8 mouse cellular contexts compared by ENCODE assay signal in the genomic region with DNA sequence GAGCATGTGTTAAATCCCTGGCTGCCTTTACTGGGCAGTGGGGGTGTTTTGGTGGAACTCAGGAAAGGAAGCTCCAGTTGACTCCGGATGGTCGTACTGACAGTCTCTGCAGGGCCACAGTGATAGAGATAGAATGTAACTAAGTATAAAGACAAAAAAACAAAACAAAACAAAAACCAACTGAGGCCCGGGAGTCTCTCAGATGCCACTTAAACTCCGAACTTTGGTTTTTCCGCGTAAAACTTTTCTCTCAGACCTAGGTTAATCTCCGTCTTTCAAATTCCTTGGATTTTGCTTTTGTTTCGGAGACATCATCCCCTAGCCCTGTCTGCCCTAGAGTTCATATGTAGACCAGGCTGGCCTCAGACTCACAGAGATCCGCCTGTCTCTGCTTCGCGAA. TPM values are rescaled to one million over a fixed set of nuclear protein-coding genes. Genes with fewer than 3 reads are reported as not detected.
DNase-seq lines count a peak whose midpoint lies in the region; ATAC-seq and TF ChIP-seq lines count a peak whose summit lies in the region.

No protein-coding gene starts in this region.

- H3K27me3 ChIP-seq in heart, embryonic 12.5 days (replicated peaks), result no peaks in the 10 kb centered on the region
- H3K27me3 ChIP-seq in E14TG2a.4 (ENCODE audit: insufficient read depth, low read length), result no peaks in the 10 kb centered on the region
- no peaks in the 10 kb centered on the region for H3K27me3 ChIP-seq in forebrain, embryonic 14.5 days (replicated peaks; ENCODE audit: control insufficient read depth, insufficient read depth, low read length)
- peaks cover 14% of the 10 kb centered on the region; the same call in 1 of the 2 replicates for H3K27me3 ChIP-seq in liver, embryonic 15.5 days

- no peak for DNase-seq in heart, adult 9 months (ENCODE audit: low spot score in 2 of 2)
- no peak for DNase-seq in forebrain, embryonic 14.5 days (ENCODE audit: low spot score)
- DNase-seq in adrenal gland, adult 2 months, result no peak
- no peak for DNase-seq in thymus, postnatal 10 days (ENCODE audit: low spot score in 2 of 2)
- no peak for DNase-seq in left cerebral cortex, postnatal 4 days

- H3K36me3 ChIP-seq in heart, embryonic 12.5 days, result peaks cover 22% of the 10 kb centered on the region
- H3K36me3 ChIP-seq in E14TG2a.4 (ENCODE audit: insufficient read depth, low read length), result peaks cover 52% of the 10 kb centered on the region
- 0 out of 2 replicates have a peak, but pooled peaks cover 3% of the 10 kb centered on the region for H3K36me3 ChIP-seq in forebrain, embryonic 14.5 days (ENCODE audit: control insufficient read depth, insufficient read depth, low read length)
- peaks cover 53% of the 10 kb centered on the region for H3K36me3 ChIP-seq in liver, embryonic 15.5 days (replicated peaks)

- WGBS in heart, embryonic 12.5 days, result 13% methylated on average over 11 of the region's 11 CpGs
- 6% methylated on average over 11 of the region's 11 CpGs for WGBS in forebrain, embryonic 14.5 days
- WGBS in liver, embryonic 15.5 days (ENCODE audit: insufficient replicate concordance), result 21% methylated on average over 11 of the region's 11 CpGs

- peak overlapping the region; percentile 100 for H3K27ac ChIP-seq in heart, embryonic 12.5 days (ENCODE audit: poor library complexity, severe bottlenecking)
- no peak overlapping the region for H3K27ac ChIP-seq in forebrain, embryonic 14.5 days (ENCODE audit: low read depth, low read length)
- peak overlapping the region; percentile 98 for H3K27ac ChIP-seq in liver, embryonic 15.5 days (replicated peaks)

- H3K9ac ChIP-seq in heart, embryonic 12.5 days, result peak overlapping the region; percentile 97
- H3K9ac ChIP-seq in forebrain, embryonic 14.5 days (ENCODE audit: low read length), result peak overlapping the region; percentile 81
- H3K9ac ChIP-seq in liver, embryonic 15.5 days, result peak overlapping the region; percentile 96

- TF ChIP-seq CTCF in E14TG2a.4 (conservative IDR thresholded peaks at IDR 0.05; ENCODE audit: low read length), result no peak

- peaks cover 81% of the 10 kb centered on the region for H3K4me1 ChIP-seq in heart, embryonic 12.5 days (replicated peaks)
- H3K4me1 ChIP-seq in E14TG2a.4 (replicated peaks; ENCODE audit: low read depth, low read length), result peaks cover 78% of the 10 kb centered on the region
- peaks cover 32% of the 10 kb centered on the region for H3K4me1 ChIP-seq in forebrain, embryonic 14.5 days (ENCODE audit: control insufficient read depth, insufficient read depth, low read length)
- H3K4me1 ChIP-seq in liver, embryonic 15.5 days (replicated peaks), result peaks cover 90% of the 10 kb centered on the region

- H3K4me3 ChIP-seq in heart, embryonic 12.5 days, result peak overlapping the region; percentile 95
- H3K4me3 ChIP-seq in E14TG2a.4 (replicated peaks; ENCODE audit: low read length), result peak overlapping the region; percentile 97
- H3K4me3 ChIP-seq in forebrain, embryonic 14.5 days (ENCODE audit: low read depth, low read length), result peak overlapping the region; percentile 79
- H3K4me3 ChIP-seq in liver, embryonic 15.5 days (replicated peaks), result peak overlapping the region; percentile 96

- intact Hi-C loops in left cerebral cortex, postnatal 4 days (cut with DNase I), result no loop called here

- peak overlapping the region; percentile 75 for H3K4me2 ChIP-seq in heart, embryonic 12.5 days
- H3K4me2 ChIP-seq in forebrain, embryonic 14.5 days (ENCODE audit: low read length), result peak overlapping the region; percentile 78
- peak overlapping the region; percentile 86 for H3K4me2 ChIP-seq in liver, embryonic 15.5 days

- no peak for ATAC-seq in heart, embryonic 12.5 days (ENCODE audit: insufficient number of reproducible peaks, low FRiP score)
- no peak for ATAC-seq in forebrain, embryonic 14.5 days
- no peak for ATAC-seq in liver, embryonic 15.5 days (ENCODE audit: insufficient read depth)

- H3K9me3 ChIP-seq in heart, embryonic 12.5 days (replicated peaks), result no peaks in the 10 kb centered on the region
- no peaks in the 10 kb centered on the region for H3K9me3 ChIP-seq in E14TG2a.4 (ENCODE audit: low read length)
- H3K9me3 ChIP-seq in forebrain, embryonic 14.5 days (replicated peaks; ENCODE audit: control insufficient read depth, low read length), result no peaks in the 10 kb centered on the region
- H3K9me3 ChIP-seq in liver, embryonic 15.5 days (replicated peaks), result no peaks in the 10 kb centered on the region

RNA-seq across cellular contexts. Expression of gene Slc2a1, which starts 1.1 kb away (rescaled TPM):
- polyA plus RNA-seq in heart, embryonic 12.5 days (2016; fragmentation: Nextera tagmentation; extraction: Ambion mirVana), result 330 and 331 TPM in 2 replicates
- polyA plus RNA-seq in forebrain, embryonic 14.5 days (2014; fragmentation: Nextera tagmentation; extraction: Ambion mirVana), result 85.3 and 96.7 TPM in 2 replicates
- 293 and 326 TPM in 2 replicates for polyA plus RNA-seq in liver, embryonic 15.5 days (2015; fragmentation: Nextera tagmentation; extraction: Ambion mirVana)
- total RNA-seq in adrenal gland, adult 2 months (2021), result 10 to 100 TPM; 21.9 to 22.0 TPM
- polyA plus RNA-seq in adrenal gland, adult 2 months (2012; rRNA removed), result 35.8 and 39.4 TPM in 2 replicates
- total RNA-seq in left cerebral cortex, postnatal 4 days (2021), result 10 to 100 TPM; 33.5 to 34.1 TPM
